Comparison of ENCODE assay signal across 19 mouse cellular contexts in the genomic region with DNA sequence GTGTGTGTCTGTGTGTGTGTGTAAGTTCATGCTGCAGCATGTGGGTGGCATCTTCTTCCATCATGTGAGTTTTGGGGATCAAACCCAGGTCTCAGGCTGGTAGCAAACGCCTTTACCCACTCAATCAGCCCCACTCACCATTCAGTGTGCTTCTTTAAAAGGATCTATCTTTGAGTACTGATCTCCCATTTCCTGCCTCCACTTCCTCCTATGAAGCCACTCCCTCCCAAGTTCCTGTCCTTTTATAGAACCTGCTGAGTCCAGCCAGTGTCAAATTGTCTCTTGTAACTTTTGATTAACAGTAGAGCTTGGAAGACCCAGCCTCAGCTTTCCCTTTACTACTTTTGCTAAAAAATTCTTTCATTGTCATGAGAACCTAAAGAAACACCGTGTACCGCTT.
"Had no signal": no experiment of that assay in that cellular context is flagged by ENCODE, and none has a peak within 500 bp of the region (broad histone marks: within the 10 kb centered on the region; RNA-seq: fewer than 3 reads in every experiment).

No protein-coding gene starts in this region.

- H3K27ac ChIP-seq: midbrain, embryonic 12.5 days; neural tube, embryonic 13.5 days; neural tube, embryonic 15.5 days had no signal

- H3K36me3 ChIP-seq: midbrain, embryonic 12.5 days; neural tube, embryonic 13.5 days; neural tube, embryonic 15.5 days had no signal

- H3K4me1 ChIP-seq: midbrain, embryonic 12.5 days; neural tube, embryonic 13.5 days; neural tube, embryonic 15.5 days had no signal

- H3K4me2 ChIP-seq: lung, embryonic 14.5 days; midbrain, embryonic 12.5 days; neural tube, embryonic 13.5 days; neural tube, embryonic 15.5 days had no signal

- H3K9me3 ChIP-seq: midbrain, embryonic 12.5 days; neural tube, embryonic 13.5 days; neural tube, embryonic 15.5 days had no signal

- DNase-seq: lung, adult 18-20 months; lung, embryonic 14.5 days; lung, postnatal 10 days; lung, postnatal 4 days; midbrain, embryonic 14.5 days; retina, postnatal 1 day; right cerebral cortex, adult 18-20 months; right cerebral cortex, postnatal 25 days; right cerebral cortex, postnatal 4 days; spleen, adult 18-20 months; thymus, adult 18-20 months; thymus, postnatal 14 days; thymus, postnatal 36 days had no signal

- H3K9ac ChIP-seq: lung, embryonic 14.5 days; midbrain, embryonic 12.5 days; neural tube, embryonic 13.5 days; neural tube, embryonic 15.5 days had no signal

- ATAC-seq: midbrain, embryonic 16.5 days had no signal

- H3K4me3 ChIP-seq: megakaryocyte, embryonic 14.5 days; midbrain, embryonic 12.5 days; myocyte; neural tube, embryonic 13.5 days; neural tube, embryonic 15.5 days had no signal

- H3K27me3 ChIP-seq: megakaryocyte, embryonic 14.5 days; midbrain, embryonic 12.5 days; neural tube, embryonic 13.5 days; neural tube, embryonic 15.5 days had no signal
